Mouse (Mus musculus): Measurements from ENCODE around the gene Pnliprp1.

DNA sequence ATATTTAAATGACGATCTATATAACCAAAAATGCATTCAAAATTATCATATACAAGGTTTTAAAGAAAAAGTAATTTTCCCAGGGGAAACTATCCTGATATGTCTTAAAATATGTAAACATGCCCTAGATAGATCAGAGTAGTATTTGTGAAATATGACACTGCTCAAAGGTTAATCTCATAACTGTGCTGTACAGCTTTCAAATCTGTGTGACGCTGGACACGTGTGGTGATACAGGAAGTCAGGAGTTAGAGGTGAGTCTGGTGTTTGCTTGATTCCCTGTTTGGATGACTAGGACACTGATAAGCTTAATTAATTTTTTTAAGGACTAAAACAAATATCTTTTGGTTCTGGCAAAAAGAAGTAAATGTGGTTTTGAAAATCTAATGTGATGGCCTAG lies 33.4 kb upstream of the Pnliprp1 start:
- no peak for TF ChIP-seq POLR2A (IDR thresholded peaks at IDR 0.05; ENCODE audit: extremely low read depth, insufficient read depth, low read length)
- no peak for TF ChIP-seq CTCF (IDR thresholded peaks at IDR 0.05; ENCODE audit: extremely low read depth, insufficient read depth, low read length)

Measured in cortical plate, adult 2 months (tissue).